Mouse (Mus musculus): ENCODE results near the gene Kcna4.

DNA sequence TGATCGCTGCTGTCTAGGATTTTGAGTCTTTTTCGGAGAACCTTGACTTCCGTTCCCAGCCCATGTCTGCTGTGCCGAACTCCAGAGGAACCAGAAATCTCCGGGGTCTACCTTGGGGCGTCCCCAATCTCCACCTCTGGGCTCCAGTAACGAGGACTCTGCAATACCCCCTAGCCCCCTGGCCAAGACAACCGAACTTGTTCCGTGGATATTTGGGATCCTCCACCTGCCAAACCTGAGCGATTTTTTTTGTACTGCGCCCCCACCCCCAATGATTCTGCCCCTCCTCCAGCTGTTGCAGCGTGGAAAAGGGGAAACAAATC, 219 bp downstream of the Kcna4 start:
- TF ChIP-seq POLR2A (IDR thresholded peaks at IDR 0.05; ENCODE audit: low read depth, low read length) (no peak), CTCF (IDR thresholded peaks at IDR 0.05; ENCODE audit: extremely low read depth, insufficient read length, insufficient replicate concordance, low read depth, low read length) (no peak)

Measured in small intestine, adult 2 months (tissue).